Mouse (Mus musculus) lung, postnatal 0 days (tissue): ENCODE data around the gene Add2.

Experiments used
- CTCF ChIP-seq: IDR thresholded peaks from 2 replicates; pipeline ENCODE4 v1.5.1; 2016; ENCODE audit warnings: antibody characterized with exemption, mild to moderate bottlenecking
- EP300 ChIP-seq: IDR thresholded peaks from 2 replicates; pipeline ENCODE4 v1.6.1; 2016; ENCODE audit warnings: antibody characterized with exemption, mild to moderate bottlenecking, control low read depth

DNA sequence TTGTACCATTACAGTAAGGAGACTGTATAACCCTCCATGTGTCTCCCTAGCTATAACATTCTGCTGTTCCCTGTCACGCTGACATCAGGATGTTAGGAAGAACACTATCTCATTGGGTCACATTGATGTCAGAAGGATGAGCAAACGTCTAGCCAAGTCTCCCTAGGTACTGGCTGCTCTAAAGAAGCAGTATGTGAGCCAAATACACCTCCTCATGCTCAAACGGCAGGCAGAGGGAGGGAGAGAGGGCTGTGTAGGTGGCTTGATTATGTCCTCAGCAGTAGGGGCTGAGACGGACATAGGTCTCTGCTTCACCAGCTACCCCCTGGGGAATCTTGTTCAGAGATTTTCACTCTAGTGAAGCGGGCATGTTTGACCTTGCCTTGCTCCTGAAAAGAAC, 38.7 kb downstream of the Add2 start:
- TF ChIP-seq CTCF, result no peak
- TF ChIP-seq EP300, result no peak
